Mouse (Mus musculus) myocyte (in vitro differentiated cells): ENCODE measurements around the gene Syn3.

Experiments
- CEBPB ChIP-seq: IDR thresholded peaks from 2 replicates; pipeline ENCODE4 v1.6.1; 2011; ENCODE audit warnings: mild to moderate bottlenecking, moderate library complexity; ENCODE audit not compliant: poor library complexity, insufficient read depth, severe bottlenecking
- E2F4 ChIP-seq: IDR thresholded peaks from one replicate; pipeline ENCODE4 v1.6.1; 2011; ENCODE audit warnings: mild to moderate bottlenecking, control low read depth, moderate library complexity; ENCODE audit not compliant: insufficient read depth
- MAX ChIP-seq: IDR thresholded peaks from one replicate; pipeline ENCODE4 v1.6.1; 2011; ENCODE audit warnings: low read depth, mild to moderate bottlenecking, control low read depth
- MYOD1 ChIP-seq, 3 experiments: IDR thresholded peaks; one replicate each; pipeline ENCODE4 v1.6.1; 2011; ENCODE audit warnings: control low read depth in 2 of 3, low read depth in 2 of 3, mild to moderate bottlenecking in 2 of 3, moderate library complexity in 1 of 3; ENCODE audit not compliant: insufficient read length in 2 of 3, control insufficient read depth in 1 of 3
- MYOG ChIP-seq, 3 experiments: IDR thresholded peaks; one replicate each; pipeline ENCODE4 v1.6.1; 2011; ENCODE audit warnings: control low read depth in 2 of 3, low read depth in 2 of 3, mild to moderate bottlenecking in 2 of 3; ENCODE audit not compliant: insufficient read length in 2 of 3, control insufficient read depth in 1 of 3, insufficient read depth in 1 of 3
- POLR2A ChIP-seq: IDR thresholded peaks from one replicate; pipeline ENCODE4 v1.6.1; 2011; ENCODE audit warnings: low read depth, mild to moderate bottlenecking, control low read depth, moderate library complexity; ENCODE audit not compliant: insufficient read length
- POLR2AphosphoS2 ChIP-seq: IDR thresholded peaks from one replicate; pipeline ENCODE4 v1.6.1; 2011; ENCODE audit warnings: low read depth, control low read depth; ENCODE audit not compliant: insufficient read length
- REST ChIP-seq: IDR thresholded peaks from one replicate; pipeline ENCODE4 v1.6.1; 2011; ENCODE audit warnings: mild to moderate bottlenecking, control low read depth, moderate library complexity; ENCODE audit not compliant: insufficient read depth, insufficient read length
- SRF ChIP-seq: IDR thresholded peaks from one replicate; pipeline ENCODE4 v1.6.1; 2011; ENCODE audit warnings: low read depth; ENCODE audit not compliant: control insufficient read depth, insufficient read length
- TCF12 ChIP-seq: IDR thresholded peaks from one replicate; pipeline ENCODE4 v1.6.1; 2011; ENCODE audit warnings: mild to moderate bottlenecking, control low read depth; ENCODE audit not compliant: poor library complexity, insufficient read depth, severe bottlenecking
- TCF3 ChIP-seq: IDR thresholded peaks from one replicate; pipeline ENCODE4 v1.6.1; 2011; ENCODE audit warnings: low read depth, control low read depth; ENCODE audit not compliant: insufficient read length
- USF1 ChIP-seq: IDR thresholded peaks from one replicate; pipeline ENCODE4 v1.6.1; 2011; ENCODE audit warnings: low read depth, mild to moderate bottlenecking, control low read depth, moderate library complexity

GRCm38 (mm10) chr10:86203175-86203574 is 295.5 kb downstream of the Syn3 start:
- no peak for TF ChIP-seq POLR2A
- no peak for TF ChIP-seq E2F4
- no peak for TF ChIP-seq MAX
- TF ChIP-seq POLR2AphosphoS2, result no peak
- TF ChIP-seq MYOD1 (IDR thresholded peaks at IDR 0.05; ENCODE audit: control insufficient read depth in 1 of 3, insufficient read length in 2 of 3, low read depth in 2 of 3), result no peak
- no peak for TF ChIP-seq USF1
- TF ChIP-seq TCF12, result no peak
- no peak for TF ChIP-seq TCF3
- TF ChIP-seq MYOG (IDR thresholded peaks at IDR 0.05; ENCODE audit: control insufficient read depth in 1 of 3, insufficient read depth in 1 of 3, insufficient read length in 2 of 3, low read depth in 2 of 3), result no peak
- no peak for TF ChIP-seq REST
- no peak for TF ChIP-seq SRF
- TF ChIP-seq CEBPB, result no peak
